Mouse (Mus musculus) right cerebral cortex, postnatal 36 days (tissue): ENCODE data around the gene Pdgfb.
A peak's percentile ranks its signal among the peaks of the same experiment; 100 is the strongest.

Experiments used
- DNase-seq, 2 experiments: peaks; one replicate each; pipeline ENCODE4 v3.0.0; 2022; ENCODE audit warnings: low spot score in 2 of 2, mixed read lengths in 1 of 2

The Pdgfb gene

GRCm38 (mm10) chr15:80014321-80015210, at the start of gene Pdgfb:
TSS of gene Pdgfb (minus strand) at chr15:80014977.
- peak; percentile 59 to 62 for DNase-seq

- DNase-seq, result no peak
Measured at GRCm38 (mm10) chr15:80062821-80063220, 48.0 kb upstream of the Pdgfb start.

GRCm38 (mm10) chr15:80062339-80062738, 47.6 kb upstream of the Pdgfb start:
- no peak for DNase-seq

GRCm38 (mm10) chr15:80061071-80061550, 46.3 kb upstream of the Pdgfb start:
- no peak for DNase-seq

GRCm38 (mm10) chr15:80060356-80061070, 45.7 kb upstream of the Pdgfb start:
- no peak for DNase-seq

- no peak for DNase-seq
Measured at GRCm38 (mm10) chr15:80059606-80060005, 44.8 kb upstream of the Pdgfb start.

GRCm38 (mm10) chr15:80058151-80058550, 43.4 kb upstream of the Pdgfb start:
- DNase-seq, result no peak

- no peak for DNase-seq
Measured at GRCm38 (mm10) chr15:80054034-80054710, 39.4 kb upstream of the Pdgfb start.

- no peak for DNase-seq
Measured at GRCm38 (mm10) chr15:80053381-80054033, 38.7 kb upstream of the Pdgfb start.

GRCm38 (mm10) chr15:80051782-80052181, 37.0 kb upstream of the Pdgfb start:
- DNase-seq, result no peak

- DNase-seq, result no peak
Measured at GRCm38 (mm10) chr15:80051092-80051761, 36.5 kb upstream of the Pdgfb start.

- DNase-seq, result no peak
Measured at GRCm38 (mm10) chr15:80050093-80050492, 35.3 kb upstream of the Pdgfb start.

- DNase-seq, result no peak
Measured at GRCm38 (mm10) chr15:80047973-80048372, 33.2 kb upstream of the Pdgfb start.

GRCm38 (mm10) chr15:80047242-80047641, 32.5 kb upstream of the Pdgfb start:
- DNase-seq, result no peak

- DNase-seq, result no peak
Measured at GRCm38 (mm10) chr15:80045749-80046148, 31.0 kb upstream of the Pdgfb start.

- no peak for DNase-seq
Measured at GRCm38 (mm10) chr15:80044249-80044648, 29.5 kb upstream of the Pdgfb start.

GRCm38 (mm10) chr15:80042152-80042551, 27.4 kb upstream of the Pdgfb start:
- DNase-seq, result no peak

- no peak for DNase-seq
Measured at GRCm38 (mm10) chr15:80038110-80038391, 23.3 kb upstream of the Pdgfb start.

GRCm38 (mm10) chr15:80037255-80038109, 22.7 kb upstream of the Pdgfb start:
- no peak for DNase-seq

GRCm38 (mm10) chr15:80035341-80035885, 20.6 kb upstream of the Pdgfb start:
- DNase-seq, result no peak
